Mouse (Mus musculus) fat pad, adult 2 months (tissue): ENCODE results near the gene Ankfy1.
"Not testable (repeated sequence)": the region's sequence is repeated elsewhere in the genome, so short reads cannot be mapped to it uniquely, and the experiment has no call there.

ENCODE experiments used
- DNase-seq: peaks from one replicate; pipeline ENCODE4 v3.0.0-alpha.2; 2011; ENCODE audit warnings: low read depth, low spot score; ENCODE audit errors: extremely low read depth

Gene Ankfy1

GRCm38 (mm10) chr11:72689551-72690510, at the start of gene Ankfy1:
Gene Ankfy1 (plus strand): TSS chr11:72690006.
- DNase-seq: peak; percentile 25

GRCm38 (mm10) chr11:72642730-72643129, 47.1 kb upstream of the Ankfy1 start:
- no peak for DNase-seq

- no peak for DNase-seq
These were observed 44.4 kb upstream of the Ankfy1 start for GRCm38 (mm10) chr11:72645386-72645785.

GRCm38 (mm10) chr11:72650347-72650746, 39.5 kb upstream of the Ankfy1 start:
- no peak for DNase-seq

- DNase-seq: no peak
These were observed 29.9 kb upstream of the Ankfy1 start for GRCm38 (mm10) chr11:72659918-72660317.

- DNase-seq: no peak
These were observed 29.4 kb upstream of the Ankfy1 start for GRCm38 (mm10) chr11:72660359-72660758.

- no peak for DNase-seq
These were observed 25.2 kb upstream of the Ankfy1 start for GRCm38 (mm10) chr11:72664641-72665040.

DNA sequence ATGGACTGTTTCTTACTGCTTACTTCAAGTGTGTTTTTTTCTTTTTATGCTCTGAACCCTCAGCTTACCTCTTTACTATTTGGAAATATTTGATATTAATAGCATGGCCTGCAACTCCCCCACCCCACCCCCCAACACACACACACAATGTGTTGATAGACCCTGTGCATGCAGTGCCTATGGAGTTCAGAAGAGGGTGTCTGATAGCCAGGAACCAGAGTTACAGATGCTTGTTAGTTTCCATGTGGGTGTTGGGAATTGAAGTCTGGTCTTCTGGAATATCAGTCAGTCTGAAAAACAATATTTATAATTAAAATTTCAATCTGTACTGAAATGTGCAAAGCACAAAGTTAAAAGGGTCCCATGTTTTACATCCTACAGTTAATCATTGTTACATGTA, 19.2 kb upstream of the Ankfy1 start:
- no peak for DNase-seq

DNA sequence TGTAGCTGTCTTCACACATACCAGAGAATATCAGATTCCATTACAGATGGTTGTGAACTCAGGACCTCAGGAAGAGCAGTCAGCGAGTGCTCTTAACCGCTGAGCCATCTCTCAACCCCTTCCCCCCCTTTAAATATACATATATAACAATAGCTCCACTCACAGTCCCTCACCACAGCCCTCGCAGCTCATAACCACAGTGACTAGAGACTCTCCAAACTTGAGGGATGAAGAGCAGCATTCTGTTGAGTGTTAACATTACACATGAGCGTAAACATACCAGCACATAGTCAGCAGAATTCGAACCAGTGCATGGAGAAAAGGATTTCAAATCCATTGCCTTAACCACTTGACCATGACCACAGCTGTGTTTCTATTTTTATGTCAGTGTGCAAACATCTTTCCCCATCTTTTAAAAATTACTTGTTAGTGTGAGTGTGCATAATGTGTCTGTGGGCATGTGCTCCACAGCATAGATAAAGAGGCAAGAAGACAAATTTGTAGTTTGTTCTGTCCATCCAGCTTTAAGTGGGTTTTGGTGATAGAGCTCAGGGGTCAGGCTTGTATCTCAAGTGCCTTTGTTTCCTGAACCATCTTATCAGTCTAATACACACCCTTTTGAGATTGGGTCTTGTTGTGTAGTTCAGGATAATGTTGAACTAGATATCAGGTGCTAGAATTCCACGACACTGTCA, 18.4 kb upstream of the Ankfy1 start:
- DNase-seq: no peak

GRCm38 (mm10) chr11:72672438-72672837, 17.4 kb upstream of the Ankfy1 start:
- no peak for DNase-seq

- DNase-seq: no peak
These were observed 14.5 kb upstream of the Ankfy1 start for GRCm38 (mm10) chr11:72675280-72675679.

DNA sequence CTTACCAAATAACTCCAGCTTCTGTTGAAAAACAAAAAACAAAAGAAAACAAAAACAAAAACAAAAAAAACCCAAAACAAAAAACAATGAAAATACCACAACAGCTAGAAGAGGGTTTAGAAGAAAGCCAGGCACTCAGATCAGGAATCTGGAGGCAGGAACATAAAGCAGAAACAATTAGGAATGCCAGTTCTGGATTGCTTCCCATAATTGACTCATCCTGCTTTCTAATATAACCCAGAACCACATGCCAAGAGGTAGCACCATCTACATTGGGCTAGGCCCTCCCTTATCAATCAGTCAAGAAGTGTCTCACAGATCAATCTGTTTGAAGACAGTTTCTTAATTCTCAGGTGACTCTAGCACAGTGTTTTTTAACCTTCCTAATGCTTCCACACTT, 9.1 kb upstream of the Ankfy1 start:
- no peak for DNase-seq

GRCm38 (mm10) chr11:72683402-72683801, 6.4 kb upstream of the Ankfy1 start:
- DNase-seq: peak; percentile 52

GRCm38 (mm10) chr11:72686697-72687096, 3.1 kb upstream of the Ankfy1 start:
- no peak for DNase-seq

DNA sequence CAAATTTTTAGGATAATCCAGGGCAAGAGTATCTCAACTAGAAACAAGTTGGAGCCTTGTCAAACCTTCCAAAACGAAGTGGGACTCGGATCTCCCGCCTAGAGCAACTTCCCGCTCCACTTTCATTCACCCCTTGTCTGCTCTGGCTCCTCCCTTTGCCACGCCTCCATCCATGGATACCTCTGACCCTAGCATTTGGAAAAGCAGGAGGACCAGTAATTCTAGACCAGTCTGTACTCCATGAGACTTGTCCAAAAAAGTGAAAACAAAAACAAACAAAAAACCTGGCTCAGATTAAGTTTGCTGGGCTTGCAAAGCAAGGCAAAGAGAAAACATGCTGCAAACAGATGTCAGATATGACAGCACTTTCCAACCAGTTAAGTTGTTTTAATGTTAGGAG, 1.6 kb upstream of the Ankfy1 start:
- no peak for DNase-seq

GRCm38 (mm10) chr11:72689115-72689514, 691 bp upstream of the Ankfy1 start:
- no peak for DNase-seq

- no peak for DNase-seq
These were observed 2.5 kb downstream of the Ankfy1 start for GRCm38 (mm10) chr11:72692353-72692752.

DNA sequence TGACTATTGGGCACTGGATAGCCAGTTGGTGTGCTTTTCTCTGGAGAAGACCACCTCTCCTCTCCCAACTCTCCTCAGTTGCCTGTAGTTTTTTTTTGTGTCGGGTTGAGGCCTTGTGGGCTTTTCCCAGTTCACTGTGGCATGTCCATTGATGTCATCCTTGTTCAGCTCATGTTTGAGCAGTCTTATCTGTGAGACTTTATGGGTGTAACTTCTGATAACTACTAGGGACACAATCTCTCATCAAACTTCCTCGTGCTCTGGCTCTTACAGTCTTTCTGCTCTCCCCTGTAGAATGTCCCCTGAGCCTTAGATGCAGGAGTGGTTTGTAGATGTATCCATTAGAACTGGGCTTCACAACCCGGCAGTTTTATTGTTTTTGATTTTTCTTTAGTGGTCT, 5.2 kb downstream of the Ankfy1 start:
- DNase-seq: no peak

GRCm38 (mm10) chr11:72696368-72696971, 6.7 kb downstream of the Ankfy1 start:
- peak; percentile 55 for DNase-seq

- no peak for DNase-seq
These were observed 7.5 kb downstream of the Ankfy1 start for GRCm38 (mm10) chr11:72697323-72697722.

DNA sequence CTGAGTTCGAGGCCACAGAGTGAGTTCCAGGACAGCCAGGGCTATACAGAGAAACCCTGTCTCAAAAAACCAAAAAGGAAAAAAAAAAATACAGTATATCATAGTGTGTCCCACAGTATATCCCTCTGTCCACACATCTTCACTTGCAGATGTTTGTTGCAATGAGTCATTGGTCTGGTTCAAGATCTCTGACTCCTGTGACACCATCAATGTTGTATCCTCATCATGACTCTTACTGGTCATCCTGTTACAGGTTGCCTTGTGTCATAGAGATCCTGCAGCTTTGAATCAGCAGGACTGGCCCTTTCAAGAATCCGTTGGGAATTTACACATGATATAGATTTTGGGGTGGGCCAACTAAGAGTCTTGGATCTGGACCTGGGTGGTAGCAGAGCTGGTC, 15.3 kb downstream of the Ankfy1 start:
- not testable (repeated sequence) for DNase-seq

DNA sequence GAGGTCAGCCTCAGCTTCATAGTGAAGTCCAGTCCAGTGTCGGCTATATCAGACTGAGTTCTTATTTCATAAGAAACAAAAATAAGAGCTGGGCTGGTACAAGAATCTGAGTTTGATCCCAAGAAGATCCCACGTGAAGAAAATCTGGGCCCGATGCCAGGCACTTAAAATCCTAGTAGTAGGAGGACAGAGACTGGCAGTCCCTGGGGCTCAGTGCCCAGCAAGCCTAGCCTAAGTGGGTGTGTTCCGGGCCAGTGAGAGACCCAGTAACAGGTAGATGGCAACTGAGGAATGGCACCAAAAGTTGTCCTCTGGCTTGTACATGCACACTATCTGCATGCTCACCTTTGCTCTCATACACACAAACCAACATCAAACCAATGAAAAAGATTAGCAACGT, 22.9 kb downstream of the Ankfy1 start:
- peak; percentile 47 for DNase-seq
